Mouse (Mus musculus) ES-Bruce4 (cell line): ENCODE measurements at regions not wholly inside any gene's neighbourhood (a gene's known extent, or its start where the extent isn't known, plus 50 kb on each side); places are given as distances from the start of the nearest gene placed in this dataset.

ENCODE experiments used
- H3K27ac ChIP-seq: 2 replicates; pipeline ENCODE4 v1.5.1; 2012; ENCODE audit warnings: low read length, inconsistent platforms; ENCODE audit not compliant: insufficient read depth
- H3K27me3 ChIP-seq: 2 replicates; pipeline ENCODE4 v1.6.1; 2012; ENCODE audit warnings: mild to moderate bottlenecking, low read length, inconsistent platforms; ENCODE audit not compliant: control insufficient read depth, poor library complexity, insufficient read depth, severe bottlenecking
- H3K36me3 ChIP-seq: 2 replicates; pipeline ENCODE4 v1.6.1; 2012; ENCODE audit warnings: inconsistent platforms, mild to moderate bottlenecking, low read length, moderate library complexity; ENCODE audit not compliant: control insufficient read depth, poor library complexity, insufficient read depth, severe bottlenecking
- H3K4me1 ChIP-seq: one replicate; pipeline ENCODE4 v1.8.1; 2011; ENCODE audit warnings: low read length; ENCODE audit not compliant: control insufficient read depth, insufficient read depth
- H3K4me3 ChIP-seq: 2 replicates; pipeline ENCODE4 v1.5.1; 2011; ENCODE audit warnings: low read depth, mild to moderate bottlenecking, low read length
- H3K9ac ChIP-seq: 2 replicates; pipeline ENCODE4 v1.6.1; 2012; ENCODE audit warnings: low read depth, mild to moderate bottlenecking, inconsistent platforms; ENCODE audit not compliant: poor library complexity, severe bottlenecking
- H3K9me3 ChIP-seq: replicated peaks from 2 replicates; pipeline ENCODE4 v1.6.1; 2012; ENCODE audit warnings: mild to moderate bottlenecking, low read length, inconsistent platforms; ENCODE audit not compliant: control insufficient read depth, poor library complexity, insufficient read depth, severe bottlenecking
- CTCF ChIP-seq: IDR thresholded peaks from one replicate; pipeline ENCODE4 v1.8.1; 2011; ENCODE audit warnings: low read depth, low read length
- EP300 ChIP-seq: IDR thresholded peaks from 2 replicates; pipeline ENCODE4 v1.6.1; 2011; ENCODE audit warnings: low read depth, low read length; ENCODE audit not compliant: insufficient read depth
- POLR2A ChIP-seq: IDR thresholded peaks from one replicate; pipeline ENCODE4 v1.8.1; 2011; ENCODE audit warnings: low read length; ENCODE audit not compliant: insufficient read depth

DNA sequence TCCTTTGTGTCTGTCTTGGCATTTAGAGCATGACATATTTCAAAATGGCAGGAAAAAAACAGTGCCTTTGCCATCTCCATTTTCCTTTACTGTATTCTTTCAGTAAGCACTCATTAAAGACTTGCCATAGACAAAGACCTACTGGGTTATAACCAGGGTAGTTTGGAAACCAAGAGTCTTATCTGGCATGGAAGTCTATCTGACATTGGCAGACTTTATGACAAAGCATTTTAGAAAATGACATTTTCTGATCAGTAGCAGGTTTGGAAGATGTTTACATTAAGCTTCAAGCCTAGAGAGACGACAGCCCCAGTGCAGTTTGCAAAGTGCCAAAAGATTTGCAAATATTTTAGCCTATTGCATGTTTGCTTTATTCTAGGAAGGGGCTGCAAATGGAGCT is 102.5 kb upstream of the Col8a1 start:
- Histone ChIP-seq H3K9me3 (no peaks in the 10 kb centered on the region), H3K27me3 (no peaks in the 10 kb centered on the region), H3K36me3 (no peaks in the 10 kb centered on the region), H3K4me1 (no peaks in the 10 kb centered on the region), H3K9ac (no peak overlapping the region), H3K27ac (no peak overlapping the region), H3K4me3 (no peak overlapping the region)
- no peak for TF ChIP-seq POLR2A
- TF ChIP-seq CTCF = no peak
- no peak for TF ChIP-seq EP300

- H3K36me3 ChIP-seq = no peaks in the 10 kb centered on the region
- TF ChIP-seq CTCF (no peak), POLR2A (no peak), EP300 (no peak)
- H3K4me1 ChIP-seq = no peaks in the 10 kb centered on the region
- peak overlapping the region; percentile 8; the same call in 1 of the 2 replicates for H3K27ac ChIP-seq
- H3K27me3 ChIP-seq = no peaks in the 10 kb centered on the region
- H3K9me3 ChIP-seq = no peaks in the 10 kb centered on the region
- H3K4me3 ChIP-seq = no peak overlapping the region
- no peak overlapping the region for H3K9ac ChIP-seq
Observed at GRCm38 (mm10) chr16:57858151-57858764, 103.7 kb upstream of the Col8a1 start.

DNA sequence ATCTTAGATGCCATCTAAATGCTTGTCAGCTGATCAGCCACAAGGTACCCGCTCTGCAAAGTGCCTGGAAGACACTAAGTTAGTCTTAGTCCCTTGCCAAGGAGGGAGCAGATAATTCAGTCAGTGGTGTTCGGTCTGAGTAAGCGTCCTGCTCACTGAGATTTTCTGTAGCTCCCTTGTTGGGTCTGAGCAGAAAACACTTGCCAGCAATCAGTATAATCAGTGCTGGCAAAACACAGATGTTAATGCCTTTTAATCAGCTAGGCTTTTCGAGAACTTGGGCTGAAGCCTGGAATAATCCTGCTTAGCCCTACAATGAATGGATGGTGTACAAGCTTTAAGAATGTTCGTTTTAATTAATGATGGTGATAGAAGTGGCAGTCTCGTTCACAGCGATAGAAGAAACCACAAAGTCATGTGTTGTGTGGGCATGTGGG is 104.2 kb upstream of the Col8a1 start:
- H3K9ac ChIP-seq = no peak overlapping the region

GRCm38 (mm10) chr16:57863206-57863860 is 108.8 kb upstream of the Col8a1 start:
- Histone ChIP-seq H3K9ac (no peak overlapping the region), H3K36me3 (no peaks in the 10 kb centered on the region), H3K4me3 (no peak overlapping the region), H3K4me1 (no peaks in the 10 kb centered on the region), H3K27me3 (no peaks in the 10 kb centered on the region), H3K9me3 (no peaks in the 10 kb centered on the region), H3K27ac (no peak overlapping the region)
- no peak for TF ChIP-seq CTCF
- no peak for TF ChIP-seq POLR2A
- TF ChIP-seq EP300 = no peak

More for the DNA sequence above, 104.2 kb upstream of the Col8a1 start:
- no peaks in the 10 kb centered on the region for H3K36me3 ChIP-seq
- no peaks in the 10 kb centered on the region for H3K27me3 ChIP-seq
- no peak overlapping the region for H3K4me3 ChIP-seq
- H3K4me1 ChIP-seq = no peaks in the 10 kb centered on the region
- no peak for TF ChIP-seq EP300
- TF ChIP-seq POLR2A = no peak
- TF ChIP-seq CTCF = no peak
- no peak overlapping the region for H3K27ac ChIP-seq
- H3K9me3 ChIP-seq = no peaks in the 10 kb centered on the region

- no peak for TF ChIP-seq CTCF
- TF ChIP-seq EP300 = no peak
- TF ChIP-seq POLR2A = no peak
- no peak overlapping the region for H3K9ac ChIP-seq
- H3K9me3 ChIP-seq = peaks cover 2% of the 10 kb centered on the region; the same call in 1 of the 2 replicates
- no peaks in the 10 kb centered on the region for H3K36me3 ChIP-seq
- H3K4me3 ChIP-seq = no peak overlapping the region
- H3K27me3 ChIP-seq = no peaks in the 10 kb centered on the region
- H3K4me1 ChIP-seq = no peaks in the 10 kb centered on the region
- H3K27ac ChIP-seq = no peak overlapping the region
Observed at GRCm38 (mm10) chr16:57876857-57877256, 122.3 kb upstream of the Col8a1 start.

GRCm38 (mm10) chr16:57881575-57882094 is 127.1 kb upstream of the Col8a1 start:
- Histone ChIP-seq H3K9ac (no peak overlapping the region), H3K4me3 (no peak overlapping the region), H3K36me3 (no peaks in the 10 kb centered on the region), H3K9me3 (no peaks in the 10 kb centered on the region), H3K27ac (no peak overlapping the region), H3K27me3 (no peaks in the 10 kb centered on the region), H3K4me1 (no peaks in the 10 kb centered on the region)
- no peak for TF ChIP-seq CTCF
- no peak for TF ChIP-seq POLR2A
- TF ChIP-seq EP300 = no peak
